Mouse (Mus musculus): ENCODE results near the gene Ddhd1. TPM values are rescaled to one million over a fixed set of nuclear protein-coding genes. Genes with fewer than 3 reads are reported as not detected.
A peak's percentile ranks its signal among the peaks of the same experiment; 100 is the strongest.
"Not testable (repeated sequence)": the region's sequence is repeated elsewhere in the genome, so short reads cannot be mapped to it uniquely, and the experiment has no call there.

Ddhd1 gene
- polyA plus RNA-seq, 1 experiment from 2014 or later: 5.7 TPM

GRCm38 (mm10) chr14:45602002-45602401, 55.9 kb downstream of the Ddhd1 start:
- no peak for ATAC-seq (ENCODE audit: insufficient number of reproducible peaks, low FRiP score, low TSS enrichment, low read depth)
- no peaks in the 10 kb centered on the region for H3K27me3 ChIP-seq

GRCm38 (mm10) chr14:45600587-45600986, 57.4 kb downstream of the Ddhd1 start:
- Histone ChIP-seq H3K9me3 (no peaks in the 10 kb centered on the region), H3K9ac (no peak overlapping the region), H3K4me3 (no peak overlapping the region), H3K4me1 (no peaks in the 10 kb centered on the region), H3K36me3 (0 out of 2 replicates have a peak, but pooled peaks cover 3% of the 10 kb centered on the region), H3K27ac (no peak overlapping the region), H3K27me3 (no peaks in the 10 kb centered on the region), H3K4me2 (no peak overlapping the region)
- no peak for ATAC-seq (ENCODE audit: insufficient number of reproducible peaks, low FRiP score, low TSS enrichment, low read depth)
- 86% methylated on average over 9 of the region's 9 CpGs for WGBS

More at GRCm38 (mm10) chr14:45602002-45602401, 55.9 kb downstream of the Ddhd1 start:
- Histone ChIP-seq H3K9me3 (no peaks in the 10 kb centered on the region), H3K27ac (no peak overlapping the region), H3K4me1 (no peaks in the 10 kb centered on the region), H3K4me2 (no peak overlapping the region), H3K36me3 (0 out of 2 replicates have a peak, but pooled peaks cover 3% of the 10 kb centered on the region), H3K4me3 (no peak overlapping the region), H3K9ac (no peak overlapping the region)
- WGBS: 56% methylated on average over 3 of the region's 3 CpGs

GRCm38 (mm10) chr14:45597855-45598254, 60.1 kb downstream of the Ddhd1 start:
- no peaks in the 10 kb centered on the region for H3K9me3 ChIP-seq
- peaks cover 11% of the 10 kb centered on the region for H3K36me3 ChIP-seq
- no peak overlapping the region for H3K4me3 ChIP-seq
- no peaks in the 10 kb centered on the region for H3K4me1 ChIP-seq
- H3K27me3 ChIP-seq: no peaks in the 10 kb centered on the region
- no peak overlapping the region for H3K9ac ChIP-seq
- no peak for ATAC-seq (ENCODE audit: insufficient number of reproducible peaks, low FRiP score, low TSS enrichment, low read depth)
- WGBS: 51% methylated on average over 8 of the region's 8 CpGs
- H3K27ac ChIP-seq: no peak overlapping the region
- H3K4me2 ChIP-seq: no peak overlapping the region

- Histone ChIP-seq H3K36me3 (peaks cover 11% of the 10 kb centered on the region), H3K9ac (no peak overlapping the region), H3K9me3 (no peaks in the 10 kb centered on the region), H3K27ac (no peak overlapping the region), H3K4me3 (no peak overlapping the region), H3K4me1 (no peaks in the 10 kb centered on the region), H3K4me2 (no peak overlapping the region), H3K27me3 (no peaks in the 10 kb centered on the region)
- WGBS: 56% methylated on average over 6 of the region's 6 CpGs
- ATAC-seq (ENCODE audit: insufficient number of reproducible peaks, low FRiP score, low TSS enrichment, low read depth): no peak
Measured at GRCm38 (mm10) chr14:45593261-45593660, 64.7 kb downstream of the Ddhd1 start.

DNA sequence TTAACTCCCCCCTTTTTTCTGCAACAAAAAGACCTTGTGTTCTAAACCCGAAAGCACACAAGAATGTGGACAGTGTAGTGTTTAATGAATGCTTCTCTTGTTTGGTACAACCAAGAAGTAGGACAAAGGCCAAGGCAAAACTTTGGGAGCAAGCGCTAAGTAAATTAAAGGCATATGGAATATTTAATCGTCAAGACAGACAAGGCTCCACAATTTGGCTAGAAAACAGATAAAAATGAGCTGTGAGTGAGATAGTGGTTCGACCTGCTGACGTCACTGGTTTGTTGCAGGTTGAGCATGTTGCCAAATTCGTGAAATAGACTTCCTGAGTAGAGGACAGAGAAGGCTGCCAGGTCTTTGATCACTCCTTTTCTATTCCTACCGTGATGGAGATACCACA, 69.5 kb downstream of the Ddhd1 start:
- Histone ChIP-seq H3K4me3 (no peak overlapping the region), H3K27ac (no peak overlapping the region), H3K9me3 (no peaks in the 10 kb centered on the region), H3K4me2 (no peak overlapping the region), H3K9ac (no peak overlapping the region), H3K4me1 (no peaks in the 10 kb centered on the region), H3K36me3 (no peaks in the 10 kb centered on the region), H3K27me3 (no peaks in the 10 kb centered on the region)
- no peak for ATAC-seq (ENCODE audit: insufficient number of reproducible peaks, low FRiP score, low TSS enrichment, low read depth)
- 58% methylated on average over 7 of the region's 7 CpGs for WGBS

- H3K4me2 ChIP-seq: no peak overlapping the region
- no peak for ATAC-seq (ENCODE audit: insufficient number of reproducible peaks, low FRiP score, low TSS enrichment, low read depth)
- H3K4me1 ChIP-seq: no peaks in the 10 kb centered on the region
- H3K27ac ChIP-seq: no peak overlapping the region
- H3K9me3 ChIP-seq: no peaks in the 10 kb centered on the region
- no peaks in the 10 kb centered on the region for H3K36me3 ChIP-seq
- 74% methylated on average over 6 of the region's 6 CpGs for WGBS
- H3K4me3 ChIP-seq: no peak overlapping the region
- no peaks in the 10 kb centered on the region for H3K27me3 ChIP-seq
- no peak overlapping the region for H3K9ac ChIP-seq
Measured at GRCm38 (mm10) chr14:45587536-45587935, 70.4 kb downstream of the Ddhd1 start.

- Histone ChIP-seq H3K9ac (no peak overlapping the region), H3K4me2 (no peak overlapping the region), H3K36me3 (no peaks in the 10 kb centered on the region), H3K4me3 (no peak overlapping the region), H3K9me3 (no peaks in the 10 kb centered on the region), H3K4me1 (no peaks in the 10 kb centered on the region), H3K27ac (no peak overlapping the region), H3K27me3 (no peaks in the 10 kb centered on the region)
- ATAC-seq (ENCODE audit: insufficient number of reproducible peaks, low FRiP score, low TSS enrichment, low read depth): no peak
- 68% methylated on average over 8 of the region's 8 CpGs for WGBS
Measured at GRCm38 (mm10) chr14:45583494-45584027, 74.4 kb downstream of the Ddhd1 start.

GRCm38 (mm10) chr14:45580923-45581827, 76.8 kb downstream of the Ddhd1 start:
- not testable (repeated sequence) for H3K9ac ChIP-seq; H3K4me1 ChIP-seq; H3K4me3 ChIP-seq; H3K4me2 ChIP-seq; H3K9me3 ChIP-seq; H3K27ac ChIP-seq; H3K36me3 ChIP-seq; H3K27me3 ChIP-seq; ATAC-seq (ENCODE audit: insufficient number of reproducible peaks, low FRiP score, low TSS enrichment, low read depth)
- WGBS: 83% methylated on average over 3 of the region's 3 CpGs

DNA sequence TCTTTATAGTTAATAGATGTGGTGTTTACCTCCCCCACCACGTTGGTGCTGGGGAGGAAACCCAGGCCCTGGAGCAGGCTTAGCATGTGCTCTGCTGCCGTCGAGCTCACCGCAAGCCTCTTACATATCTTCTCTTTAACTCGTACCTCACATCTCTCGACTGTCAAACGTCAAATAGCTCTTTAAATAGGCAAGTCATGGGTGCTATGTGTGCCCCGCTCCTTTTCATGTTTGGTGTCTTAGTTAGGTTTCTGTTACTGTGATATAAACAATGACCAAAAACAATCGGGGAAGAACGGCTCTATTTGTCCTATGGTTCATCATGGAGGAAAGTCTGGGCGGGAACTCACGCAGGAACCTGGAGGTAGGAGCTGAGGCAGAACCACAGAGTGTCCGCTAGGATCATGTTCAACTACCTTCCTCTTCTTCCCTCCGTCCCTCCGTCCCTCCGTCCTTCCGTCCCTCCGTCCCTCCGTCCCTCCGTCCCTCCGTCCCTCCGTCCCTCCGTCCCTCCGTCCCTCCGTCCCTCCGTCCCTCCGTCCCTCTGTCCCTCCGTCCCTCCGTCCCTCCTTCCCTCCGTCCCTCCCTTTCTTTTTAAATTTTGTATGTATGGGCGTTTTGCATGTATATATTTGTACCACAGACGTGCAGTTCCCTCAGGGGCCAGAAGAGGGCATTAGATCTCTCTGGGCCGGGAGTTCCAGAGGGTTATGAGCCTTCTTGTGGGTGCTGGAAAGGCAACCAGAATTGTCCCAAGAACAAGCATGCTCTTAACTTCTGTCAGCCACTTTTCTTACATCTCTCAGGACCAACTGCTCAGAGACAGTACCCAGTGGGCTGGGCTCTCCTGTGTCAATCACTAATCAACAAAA, 91.6 kb downstream of the Ddhd1 start:
- Histone ChIP-seq H3K4me3 (peak overlapping the region; percentile 24), H3K4me2 (peak overlapping the region; percentile 36), H3K9ac (no peak overlapping the region), H3K9me3 (no peaks in the 10 kb centered on the region), H3K36me3 (no peaks in the 10 kb centered on the region), H3K4me1 (peaks cover 29% of the 10 kb centered on the region), H3K27ac (peak overlapping the region; percentile 91), H3K27me3 (no peaks in the 10 kb centered on the region)
- no peak for ATAC-seq (ENCODE audit: insufficient number of reproducible peaks, low FRiP score, low TSS enrichment, low read depth)
- 17% methylated on average over 33 of the region's 33 CpGs for WGBS

- Histone ChIP-seq H3K36me3 (no peaks in the 10 kb centered on the region), H3K27ac (peak overlapping the region; percentile 91), H3K9ac (no peak overlapping the region), H3K4me2 (peak overlapping the region; percentile 36), H3K4me3 (peak overlapping the region; percentile 24), H3K27me3 (no peaks in the 10 kb centered on the region), H3K9me3 (no peaks in the 10 kb centered on the region), H3K4me1 (peaks cover 29% of the 10 kb centered on the region)
- WGBS: 3% methylated on average over 20 of the region's 20 CpGs
- ATAC-seq (ENCODE audit: insufficient number of reproducible peaks, low FRiP score, low TSS enrichment, low read depth): peak; percentile 83
Measured at GRCm38 (mm10) chr14:45565216-45566065, 92.5 kb downstream of the Ddhd1 start.

- H3K27ac ChIP-seq: peak overlapping the region; percentile 22; the same call in 1 of the 2 replicates
- H3K4me1 ChIP-seq: peaks cover 29% of the 10 kb centered on the region
- no peaks in the 10 kb centered on the region for H3K9me3 ChIP-seq
- H3K4me3 ChIP-seq: no peak overlapping the region
- no peak for ATAC-seq (ENCODE audit: insufficient number of reproducible peaks, low FRiP score, low TSS enrichment, low read depth)
- H3K27me3 ChIP-seq: no peaks in the 10 kb centered on the region
- H3K36me3 ChIP-seq: no peaks in the 10 kb centered on the region
- H3K4me2 ChIP-seq: no peak overlapping the region
- H3K9ac ChIP-seq: no peak overlapping the region
- WGBS: 80% methylated on average over 1 of the region's 1 CpGs
Measured at GRCm38 (mm10) chr14:45563577-45563976, 94.4 kb downstream of the Ddhd1 start.

All from limb, embryonic 15.5 days (tissue).